Mouse (Mus musculus) adrenal gland, postnatal 4 days (tissue): ENCODE measurements around the gene Adap1. TPM values are rescaled to one million over a fixed set of nuclear protein-coding genes. Genes with fewer than 3 reads are reported as not detected.
A peak's percentile ranks its signal among the peaks of the same experiment; 100 is the strongest.
"Not testable (repeated sequence)": the region's sequence is repeated elsewhere in the genome, so short reads cannot be mapped to it uniquely, and the experiment has no call there.

ENCODE experiments used
- DNase-seq, 2 experiments: peaks; one replicate each; pipeline ENCODE4 v3.0.0; 2021 to 2022; ENCODE audit warnings: low spot score in 2 of 2, mixed read lengths in 2 of 2
- total RNA-seq, 2 experiments: library from RNA; stranded (reverse); gene quantifications; 2 replicates each; pipeline ENCODE4 v1.2.3; 2021

The Adap1 gene
- total RNA-seq, 2 experiments from 2014 or later, result 6.2 to 8.0 TPM

DNA sequence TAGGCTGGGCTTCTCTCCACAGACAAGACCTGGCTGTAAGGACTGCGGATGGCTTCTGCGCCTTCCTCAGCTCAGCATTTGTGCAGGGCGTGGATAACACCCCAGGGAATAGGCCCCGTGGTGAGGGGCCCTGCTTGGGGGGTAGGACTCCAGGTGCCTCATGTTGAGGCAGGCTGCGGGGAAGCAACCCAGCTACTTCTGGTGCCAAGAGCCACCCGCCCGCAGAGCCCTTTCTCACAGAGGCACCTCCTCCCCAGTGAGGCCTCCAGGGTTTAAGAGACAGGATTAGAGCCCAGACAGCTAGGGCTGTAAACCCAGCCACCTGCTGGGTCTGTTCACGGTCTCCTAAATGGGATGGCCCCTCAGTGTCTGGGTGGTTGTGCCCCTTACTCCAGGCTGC is 26.2 kb upstream of the Adap1 start:
- DNase-seq, result no peak

DNA sequence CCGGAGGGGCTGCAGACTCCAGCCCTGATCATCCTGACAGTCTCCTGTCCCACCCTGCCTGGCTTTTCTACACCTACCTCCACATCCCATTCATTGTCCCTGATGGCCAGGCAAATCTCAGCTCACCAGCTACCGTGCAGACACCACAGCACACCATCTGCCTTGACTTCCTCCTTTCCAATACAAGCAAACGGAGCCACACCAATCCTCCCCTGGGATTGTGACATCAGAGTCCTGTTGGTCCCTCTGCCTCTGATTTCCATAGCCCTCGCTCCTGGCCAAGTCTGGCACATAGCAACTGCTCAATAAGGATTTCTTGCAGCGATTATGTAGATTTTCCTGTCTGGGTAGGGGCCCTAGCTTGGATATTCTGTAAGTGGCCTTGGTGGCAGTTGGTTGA is 25.7 kb upstream of the Adap1 start, which contains the start of gene Cox19:
Gene Cox19 (minus strand): TSS at position 285 of the 400 bp plus-strand sequence.
- no peak for DNase-seq

DNA sequence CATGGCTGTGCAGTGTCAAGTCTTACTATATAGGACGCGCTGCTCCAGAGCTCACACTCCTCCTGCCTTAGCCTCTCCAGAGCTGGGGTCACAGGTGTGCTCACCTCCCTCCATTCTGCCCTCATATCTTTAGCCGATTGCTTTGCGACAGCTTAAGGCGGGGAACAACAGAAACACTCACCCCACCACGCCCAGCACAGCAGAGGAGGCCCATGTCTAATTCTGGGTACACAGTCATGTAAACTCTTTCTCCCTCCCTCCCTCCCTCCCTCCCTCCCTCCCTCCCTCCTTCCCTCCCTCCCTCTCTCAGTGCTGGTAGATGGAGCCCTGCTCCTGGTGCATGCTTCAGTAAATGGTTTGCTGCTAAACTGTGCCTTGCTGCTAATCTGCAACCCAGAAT is 24.3 kb upstream of the Adap1 start:
- DNase-seq, result no peak

DNA sequence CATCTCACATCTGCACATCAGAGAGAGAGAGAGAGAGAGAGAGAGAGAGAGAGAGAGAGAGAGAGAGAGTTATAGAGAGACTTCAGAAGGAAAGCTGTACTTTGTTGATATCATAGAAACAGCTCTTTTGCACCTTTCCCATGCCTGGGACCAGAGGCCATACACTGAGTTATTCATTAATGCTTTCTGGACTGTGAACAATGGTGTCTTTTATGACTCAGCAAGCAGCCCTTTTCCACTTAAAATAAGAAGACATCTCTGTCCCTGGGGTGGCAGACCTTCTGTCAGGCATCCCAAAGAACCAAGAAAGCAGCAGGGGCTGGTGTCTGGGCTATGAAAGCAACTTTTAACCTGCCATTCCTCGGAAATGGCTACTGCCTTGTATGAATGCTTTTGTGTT is 21.8 kb upstream of the Adap1 start:
- DNase-seq, result no peak

DNA sequence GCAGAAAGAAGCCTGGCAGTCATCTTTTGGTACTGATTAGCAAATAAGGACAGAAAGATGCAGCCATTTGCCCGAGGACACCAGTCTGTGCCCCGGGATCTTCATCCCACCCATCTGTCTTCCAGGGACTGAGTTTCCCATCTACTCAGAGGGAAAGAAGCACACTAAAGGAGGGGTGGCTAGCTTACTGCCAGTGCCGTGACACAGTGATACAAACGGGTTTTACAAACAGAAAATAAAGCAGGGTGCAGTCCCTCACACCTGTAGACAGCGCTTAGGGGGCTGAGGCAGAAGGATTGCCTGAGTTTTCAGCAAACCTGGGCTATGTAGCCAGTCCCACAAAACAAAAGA is 19.9 kb upstream of the Adap1 start:
- DNase-seq, result no peak

DNA sequence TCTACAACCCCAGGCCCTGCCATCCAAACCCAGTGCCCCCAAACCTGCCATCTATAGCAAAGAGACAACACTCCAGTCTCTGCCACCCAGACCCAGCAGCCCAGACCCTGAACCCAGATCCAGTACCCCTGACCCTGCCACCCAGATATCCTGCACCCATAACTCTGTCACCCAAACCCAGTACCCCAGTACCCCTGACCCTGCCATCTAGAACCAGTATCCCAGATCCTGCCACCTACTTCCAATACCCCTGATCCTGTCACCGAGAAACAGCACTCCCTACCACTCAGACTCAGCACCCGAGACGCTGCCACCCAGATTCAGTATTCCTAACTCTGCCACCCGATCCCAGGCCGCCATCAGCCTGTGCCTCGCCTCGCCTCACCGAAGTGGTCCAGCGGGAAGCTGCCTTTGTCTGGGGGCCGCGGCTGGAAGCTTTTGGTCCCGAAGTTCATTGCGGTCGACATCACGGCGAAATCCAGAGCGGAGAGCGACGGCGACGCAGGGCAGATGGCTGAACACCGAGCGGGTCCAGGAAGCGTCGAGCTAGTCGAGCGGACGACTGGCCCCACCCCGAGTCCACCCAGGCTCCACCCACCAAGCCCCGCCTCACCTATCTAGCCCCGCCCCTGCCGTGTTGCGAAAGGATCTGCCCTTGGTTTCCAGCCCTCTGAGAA is 19.4 kb upstream of the Adap1 start:
- peak; percentile 93 to 97 for DNase-seq

DNA sequence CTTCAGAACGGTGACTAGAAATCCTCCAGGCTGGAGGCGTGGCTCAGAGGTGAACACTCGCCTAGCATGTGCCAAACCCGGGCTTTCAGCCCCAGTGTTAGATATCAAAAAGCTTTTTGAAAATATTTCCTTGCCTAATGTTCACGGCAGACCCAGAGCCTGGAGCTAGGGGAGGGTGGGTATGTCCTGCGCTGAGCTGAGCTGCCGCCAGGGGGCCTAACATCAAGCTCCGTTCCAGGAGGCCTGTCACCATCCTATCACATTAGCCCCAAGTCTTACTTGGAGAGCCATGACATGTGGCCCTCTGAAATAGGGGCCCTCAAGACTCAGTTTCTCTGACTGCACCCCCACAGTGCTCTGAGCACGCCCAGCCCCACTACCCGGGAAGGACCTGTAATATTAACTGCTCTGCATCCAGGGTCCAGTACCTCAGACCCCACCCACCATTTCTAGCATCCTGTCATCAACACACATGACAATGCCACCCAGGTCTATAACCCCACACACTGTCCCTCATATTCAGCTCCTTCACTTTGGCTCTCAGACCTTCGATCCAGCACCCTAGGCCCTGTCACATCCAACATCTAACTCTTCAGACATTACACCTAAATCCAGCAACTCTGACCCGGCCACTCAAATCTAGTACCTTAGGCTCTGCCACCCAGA is 18.7 kb upstream of the Adap1 start:
- peak; percentile 59 to 61 for DNase-seq

DNA sequence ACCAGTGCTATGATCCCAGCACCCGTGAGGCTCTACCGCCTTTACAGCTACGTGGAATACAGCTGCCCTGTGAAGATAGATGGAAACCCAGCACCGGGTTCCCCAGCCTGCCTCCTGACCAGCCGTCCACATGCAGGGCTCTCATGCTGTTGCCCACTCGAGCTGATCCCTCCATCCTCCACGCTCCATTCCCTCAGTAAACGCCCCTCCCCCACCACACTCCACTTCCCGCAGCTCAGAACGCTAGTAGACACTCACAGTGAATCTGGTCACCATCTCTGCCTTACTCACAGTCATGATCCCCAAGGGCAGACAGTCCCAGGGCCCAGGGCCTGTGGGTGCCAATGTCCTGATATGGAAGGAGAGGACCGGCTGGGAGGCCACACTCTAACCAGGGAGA is 13.5 kb upstream of the Adap1 start:
- no peak for DNase-seq

DNA sequence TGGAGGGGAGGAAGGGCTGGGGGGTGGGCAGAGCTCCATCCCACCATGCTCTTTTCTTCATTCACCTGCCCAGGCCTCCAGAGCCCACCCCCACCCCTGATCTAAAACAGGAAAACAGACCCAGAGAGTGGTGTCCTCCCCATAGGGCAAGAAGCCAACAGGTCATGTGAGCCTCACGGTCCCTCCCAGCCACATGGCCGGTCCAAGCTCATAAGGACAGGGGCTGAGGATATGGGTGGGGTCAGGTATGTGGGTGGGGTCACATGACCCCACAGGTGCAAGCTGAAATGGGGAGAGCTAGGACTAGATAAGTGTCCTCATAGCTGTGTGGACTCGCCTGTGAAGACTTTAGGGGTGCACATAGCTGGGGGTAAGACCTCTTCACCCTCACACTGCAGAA is 13.0 kb upstream of the Adap1 start:
- no peak for DNase-seq

DNA sequence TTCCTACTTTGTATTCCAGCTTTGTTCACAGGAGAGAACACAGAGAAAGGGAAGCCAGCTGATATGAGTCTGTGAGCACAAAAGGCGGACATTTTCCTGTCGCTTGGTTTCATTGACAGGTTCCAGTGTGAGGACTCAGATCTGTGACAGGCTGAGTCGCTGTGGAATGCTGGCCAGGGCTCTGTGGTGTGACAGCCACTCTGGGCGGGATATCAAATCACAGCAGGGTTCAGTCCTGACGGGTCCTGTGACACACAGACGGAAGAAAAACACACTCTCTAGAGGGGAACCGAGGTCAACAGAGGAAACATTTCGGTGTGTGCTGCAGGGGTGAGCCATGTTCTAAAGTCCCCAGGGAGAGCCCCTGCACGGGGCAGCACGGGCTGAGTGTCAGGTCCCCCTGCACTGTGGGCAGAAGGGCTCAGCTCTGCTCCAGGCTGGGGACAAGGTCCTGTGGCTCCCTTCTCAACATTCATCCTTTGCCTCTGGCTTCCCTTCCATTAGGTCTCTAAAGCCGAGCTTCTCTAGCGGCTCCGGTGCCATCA is 12.5 kb upstream of the Adap1 start:
- no peak for DNase-seq

DNA sequence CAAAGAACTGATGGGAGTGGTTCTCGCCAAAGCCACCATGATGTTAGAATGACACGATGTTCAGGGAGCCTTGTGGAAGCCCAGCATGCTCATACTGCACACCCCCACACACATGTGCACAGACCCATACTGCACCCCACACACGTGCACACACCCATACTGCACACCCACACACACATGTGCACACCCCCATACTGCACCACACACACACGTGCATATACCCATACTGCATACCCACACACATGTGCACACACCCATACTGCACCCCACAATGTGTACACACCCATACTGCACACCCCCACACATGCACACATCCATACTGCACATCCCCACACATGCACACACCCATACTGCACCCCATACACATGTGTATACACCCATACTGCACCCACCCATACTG is 10.2 kb upstream of the Adap1 start:
- no peak for DNase-seq

DNA sequence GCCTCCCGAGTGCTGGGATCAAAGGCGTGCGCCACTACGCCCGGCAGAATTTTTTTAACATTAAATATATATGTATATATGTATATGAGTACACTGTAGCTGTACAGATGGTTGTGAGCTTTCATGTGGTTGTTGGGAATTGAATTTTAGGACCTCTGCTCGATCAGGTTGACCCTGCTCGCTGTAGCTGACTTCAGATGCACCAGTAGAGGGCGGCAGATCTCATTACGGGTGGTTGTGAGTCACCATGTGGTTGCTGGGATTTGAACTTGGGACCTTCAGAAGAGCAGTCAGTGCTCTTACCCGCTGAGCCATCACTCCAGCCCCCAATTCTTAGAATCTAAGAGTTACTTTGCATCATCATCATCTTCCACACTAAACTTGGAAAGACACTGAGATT is 9.0 kb upstream of the Adap1 start:
- not testable (repeated sequence) for DNase-seq

DNA sequence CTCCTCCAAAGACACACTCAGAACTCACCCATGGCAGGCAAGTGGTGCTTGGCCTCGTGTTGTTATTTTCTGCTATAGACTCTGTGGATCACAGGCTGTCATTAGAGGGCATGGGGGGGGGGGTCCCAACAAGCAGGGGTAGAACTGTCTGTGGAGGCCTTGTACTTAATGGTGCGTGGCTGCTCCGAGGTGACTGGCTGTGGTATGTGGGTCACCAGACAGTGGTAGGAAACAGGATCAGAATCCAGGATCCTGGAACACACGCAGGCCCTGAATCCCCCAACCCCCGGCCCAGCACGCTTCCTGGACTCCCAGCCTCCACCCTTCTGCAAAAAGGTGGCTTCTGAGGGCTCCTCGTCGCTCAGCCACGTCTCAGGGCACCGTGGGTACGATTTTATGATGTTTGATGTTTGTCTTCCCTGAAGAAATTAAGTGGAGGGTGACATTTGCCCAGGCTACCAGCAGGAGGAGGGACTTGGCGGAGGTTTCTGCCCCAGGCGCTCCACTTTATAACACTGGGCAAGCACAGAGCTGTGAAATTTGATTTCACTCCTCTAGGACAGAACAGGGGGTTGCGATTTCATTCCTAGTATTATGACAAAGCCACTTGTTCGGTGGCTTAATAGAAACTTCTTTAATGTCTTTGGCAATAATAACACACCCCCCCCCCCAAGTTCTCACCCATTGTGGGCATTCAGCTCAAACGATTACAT is 8.0 kb upstream of the Adap1 start:
- DNase-seq, result no peak

DNA sequence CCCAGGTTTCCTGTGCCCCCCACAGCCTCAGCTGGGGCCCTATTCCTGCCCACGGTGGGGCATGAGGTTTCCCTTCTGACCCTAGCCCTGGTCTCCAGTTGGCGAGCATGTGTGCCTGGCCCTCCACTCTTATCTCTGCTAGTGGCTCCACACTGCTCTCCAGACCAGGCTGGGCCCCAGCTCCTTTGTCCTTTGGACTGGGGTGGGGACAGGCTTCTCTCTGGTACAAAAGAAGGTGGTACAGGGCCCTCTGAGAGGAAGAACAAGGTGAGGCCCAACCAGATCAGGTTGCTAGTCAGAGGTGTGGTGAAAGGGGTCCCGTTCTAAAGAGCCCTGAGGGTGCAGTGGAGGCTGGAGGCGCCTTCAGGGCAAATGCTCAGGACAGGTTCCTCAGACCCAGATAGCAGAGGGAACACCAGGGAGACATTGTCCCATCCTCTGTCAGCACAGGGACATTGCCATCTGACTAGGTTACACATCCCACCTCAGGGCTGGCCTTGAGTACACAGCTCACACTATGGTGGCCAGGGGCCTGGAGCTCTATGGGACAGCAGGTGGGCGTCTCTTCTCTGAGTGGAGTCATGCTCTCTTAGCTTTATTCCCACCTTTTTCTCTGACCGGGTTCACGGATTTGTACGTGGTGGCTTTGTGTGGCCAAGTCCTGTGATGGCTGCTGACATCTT is 7.3 kb upstream of the Adap1 start:
- no peak for DNase-seq

DNA sequence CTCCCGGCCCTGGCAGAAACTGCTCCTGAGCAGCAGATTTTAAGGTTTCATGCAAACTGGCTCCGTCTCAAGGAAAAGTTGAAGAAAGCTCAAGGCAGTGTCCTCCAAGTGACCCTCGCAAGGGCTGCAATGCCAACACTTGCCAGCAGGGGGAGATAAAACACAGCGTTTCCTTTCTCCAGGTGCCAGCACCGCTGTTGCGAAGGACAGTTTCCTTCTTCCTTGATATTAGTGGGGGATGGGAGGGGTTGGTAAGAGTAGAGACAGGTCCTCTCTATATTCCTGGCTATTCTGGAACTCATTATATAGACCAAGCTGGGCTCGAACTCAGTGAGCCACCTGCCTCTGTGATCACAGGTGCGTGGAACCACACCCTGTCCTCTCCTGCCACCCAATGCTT is 6.3 kb upstream of the Adap1 start:
- peak; percentile 58 to 60 for DNase-seq

DNA sequence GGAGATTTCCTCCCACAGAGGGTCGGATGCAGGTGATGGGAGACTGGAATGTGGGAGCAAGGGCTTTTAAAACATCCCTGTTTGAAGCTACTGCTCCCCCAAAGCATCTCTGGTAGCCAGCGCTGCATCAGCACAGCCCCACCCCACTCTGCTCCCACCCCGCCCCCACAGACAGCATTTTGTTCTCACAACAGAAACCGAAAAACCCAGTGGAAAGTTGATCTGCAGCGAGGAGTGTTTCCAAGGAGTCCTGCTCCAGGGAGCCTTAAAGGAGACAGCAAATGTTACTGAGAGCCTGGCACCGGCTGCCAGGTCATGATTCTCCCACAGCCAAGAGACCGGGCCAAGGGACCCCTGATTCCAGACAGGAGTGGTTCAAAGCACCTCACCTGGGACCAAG is 5.3 kb upstream of the Adap1 start:
- no peak for DNase-seq

DNA sequence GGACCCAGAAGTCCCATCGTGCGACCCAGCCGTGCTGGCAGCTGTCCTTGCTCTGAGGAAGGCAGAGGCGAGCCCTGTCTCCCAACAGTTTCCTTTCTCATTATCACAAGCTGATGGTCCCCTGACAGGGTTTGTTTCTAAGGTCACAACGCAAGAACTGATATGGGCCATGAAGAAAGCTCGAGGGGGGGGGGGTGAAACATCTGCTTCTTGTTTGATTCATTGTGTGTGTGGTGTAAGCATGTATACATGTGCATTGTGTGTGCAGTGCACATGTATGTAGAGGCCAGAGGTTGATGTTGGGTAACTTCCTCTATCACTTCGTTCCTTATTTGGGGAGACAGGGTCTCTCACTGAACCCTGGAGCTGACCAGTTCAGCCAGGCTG is 2.2 kb upstream of the Adap1 start:
- no peak for DNase-seq

DNA sequence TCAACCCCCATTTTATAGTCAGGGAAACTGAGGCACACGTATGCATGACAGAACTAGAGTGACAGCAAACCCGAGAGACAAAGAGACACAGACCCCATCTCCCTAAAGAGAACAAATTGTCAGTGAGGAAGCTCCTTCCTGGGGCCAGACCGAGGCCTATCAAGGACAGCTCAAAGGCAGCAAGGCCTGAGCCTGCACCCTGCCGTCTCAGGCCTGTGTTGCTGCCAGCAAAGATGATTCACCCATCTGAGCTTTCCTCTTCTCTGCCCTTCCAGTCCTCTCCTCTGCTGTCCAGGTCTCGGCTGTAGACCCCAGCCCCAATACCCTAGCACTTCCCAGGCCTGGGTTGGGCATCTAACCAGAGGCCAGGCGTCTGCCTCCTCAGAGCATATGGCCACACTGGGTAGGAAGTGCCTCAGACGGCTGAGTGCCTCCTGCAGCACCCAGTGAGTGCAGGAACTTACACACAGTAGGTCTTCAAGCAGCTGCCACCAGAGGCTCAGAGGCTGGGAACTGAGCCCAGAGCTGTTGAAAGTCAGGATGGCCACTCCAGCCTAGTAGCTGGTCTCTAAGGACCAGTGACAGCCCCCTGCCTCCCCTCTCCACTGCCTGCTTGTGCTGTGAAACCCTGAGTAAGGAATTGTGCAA is 1.7 kb upstream of the Adap1 start:
- DNase-seq, result no peak

DNA sequence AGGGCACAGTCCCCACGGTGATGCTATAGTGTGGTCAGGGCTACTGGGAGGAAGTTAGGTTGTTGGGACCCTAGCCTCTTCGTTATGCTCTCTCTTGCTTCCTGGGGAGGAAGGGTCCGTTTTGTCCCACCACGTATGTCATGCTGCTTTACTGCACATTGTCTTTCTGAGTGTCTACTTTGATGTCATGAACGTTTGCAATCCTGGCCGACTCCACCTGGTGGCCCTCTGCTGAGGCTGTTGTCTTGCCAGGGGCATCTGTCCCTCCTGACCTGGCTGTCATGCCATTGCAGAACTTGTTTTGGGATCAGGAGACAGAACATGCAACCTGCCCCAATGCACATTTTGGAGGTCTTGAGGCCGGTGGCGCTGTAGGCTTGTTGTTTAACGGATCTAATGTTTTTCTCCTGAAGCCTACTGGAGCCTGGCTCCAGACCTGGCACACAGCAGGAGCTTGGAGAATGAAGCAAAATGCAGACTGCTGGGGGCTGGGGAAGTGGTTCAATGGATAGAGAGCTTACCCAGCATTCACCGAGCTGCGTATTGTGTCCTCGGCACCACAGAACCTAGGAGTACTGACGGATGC is 782 bp upstream of the Adap1 start:
- no peak for DNase-seq

DNA sequence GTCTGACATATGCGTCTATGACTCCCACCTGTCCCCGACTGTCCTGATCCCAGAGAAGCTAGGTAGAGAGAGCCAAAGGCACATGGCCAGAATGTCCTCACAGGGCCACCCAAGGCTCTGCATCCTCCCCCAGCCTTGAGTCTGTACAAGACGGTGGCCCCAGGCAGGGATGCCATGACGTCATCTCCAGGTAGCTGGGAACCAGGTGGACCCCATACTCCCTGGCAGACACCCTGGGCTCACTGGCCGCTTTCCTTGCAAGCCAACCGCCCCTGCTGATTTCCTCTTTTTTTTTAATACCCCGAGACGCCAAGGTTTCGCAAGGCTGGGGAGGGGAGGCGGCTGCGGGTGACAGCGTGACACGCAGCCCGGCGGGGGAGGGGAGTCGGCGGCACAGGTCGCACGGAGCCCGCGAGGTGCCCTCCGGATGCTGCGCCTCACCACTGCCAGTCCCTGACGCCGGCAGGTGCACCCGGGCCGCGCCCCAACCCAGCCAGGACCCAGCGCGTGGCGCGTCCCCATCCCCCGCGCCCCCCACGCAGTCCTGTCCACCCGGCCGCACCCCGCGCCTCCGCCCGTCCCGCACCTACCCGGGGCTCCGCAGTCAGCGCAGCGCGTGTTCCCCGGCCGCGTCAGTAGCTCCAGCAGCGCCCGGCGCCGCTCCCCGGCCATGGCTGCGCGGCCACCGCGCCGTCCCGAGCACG is 579 bp downstream of the Adap1 start:
- DNase-seq, result no peak
